Mouse (Mus musculus) MEL (cell line): Measurements from ENCODE around the gene Tiparp. TPM values are rescaled to one million over a fixed set of nuclear protein-coding genes. Genes with fewer than 3 reads are reported as not detected.

Experiments used
- DNase-seq: peaks from one replicate; pipeline ENCODE4 v3.0.0; 2011; ENCODE audit warnings: low read depth, low spot score
- H3K27ac ChIP-seq: 2 replicates; pipeline ENCODE4 v1.5.1; 2012; ENCODE audit warnings: low read depth, mild to moderate bottlenecking, control low read depth, low read length, moderate library complexity; ENCODE audit not compliant: control insufficient read depth
- H3K27me3 ChIP-seq, 2 experiments: fragments of 150-350 bp in 1 of 2; sonication (generic) in 1 of 2; 2 replicates each; pipeline ENCODE4 v1.6.1; 2012; ENCODE audit warnings: low read length in 2 of 2, mild to moderate bottlenecking in 2 of 2, improper control_type of control experiment in 1 of 2, moderate library complexity in 1 of 2; ENCODE audit not compliant: insufficient read depth in 2 of 2, control insufficient read depth in 1 of 2
- H3K36me3 ChIP-seq, 2 experiments: 2 replicates each; pipeline ENCODE4 v1.6.1; 2012 to 2014; ENCODE audit warnings: low read length in 2 of 2, improper control_type of control experiment in 1 of 2, inconsistent platforms in 1 of 2, mild to moderate bottlenecking in 1 of 2; ENCODE audit not compliant: insufficient read depth in 2 of 2, control insufficient read depth in 1 of 2
- H3K4me1 ChIP-seq, 2 experiments: fragments of 150-350 bp in 1 of 2; sonication (generic) in 1 of 2; 2 replicates each; pipeline ENCODE4 v1.6.1; 2012; ENCODE audit warnings: low read length in 2 of 2, improper control_type of control experiment in 1 of 2, mild to moderate bottlenecking in 1 of 2; ENCODE audit not compliant: insufficient read depth in 2 of 2, control insufficient read depth in 1 of 2
- H3K4me3 ChIP-seq, 2 experiments: fragments of 150-350 bp in 1 of 2; sonication (generic) in 1 of 2; 2 replicates each; pipeline ENCODE4 v1.5.1; 2012; ENCODE audit warnings: low read depth in 2 of 2, low read length in 2 of 2, mild to moderate bottlenecking in 2 of 2, moderate library complexity in 2 of 2, control low read depth in 1 of 2, improper control_type of control experiment in 1 of 2; ENCODE audit not compliant: control insufficient read depth in 1 of 2, insufficient read depth in 1 of 2
- H3K79me2 ChIP-seq: 2 replicates; pipeline ENCODE4 v1.6.1; 2012; ENCODE audit warnings: mild to moderate bottlenecking, low read length, moderate library complexity; ENCODE audit not compliant: control insufficient read depth, poor library complexity, insufficient read depth
- H3K9ac ChIP-seq: 2 replicates; pipeline ENCODE4 v1.6.1; 2012; ENCODE audit warnings: low read depth, mild to moderate bottlenecking, control low read depth, low read length, moderate library complexity; ENCODE audit not compliant: control insufficient read depth, poor library complexity, severe bottlenecking
- H3K9me3 ChIP-seq: fragments of 150-350 bp; sonication (generic); replicated peaks from 2 replicates; pipeline ENCODE4 v1.6.1; 2012; ENCODE audit warnings: mild to moderate bottlenecking, low read length, improper control_type of control experiment, moderate library complexity; ENCODE audit not compliant: insufficient read depth
- CHD2 ChIP-seq: IDR thresholded peaks from 2 replicates; pipeline ENCODE4 v1.6.1; 2011; ENCODE audit warnings: low read length, improper control_type of control experiment
- ELF1 ChIP-seq: IDR thresholded peaks from 2 replicates; pipeline ENCODE4 v1.6.1; 2014; ENCODE audit warnings: low read depth, mild to moderate bottlenecking, inconsistent platforms, low read length, improper control_type of control experiment, moderate library complexity
- EP300 ChIP-seq, 2 experiments: IDR thresholded peaks; 2 replicates each; pipeline ENCODE4 v1.6.1; 2011; ENCODE audit warnings: improper control_type of control experiment in 2 of 2, low read length in 2 of 2, low read depth in 1 of 2, mild to moderate bottlenecking in 1 of 2
- ETS1 ChIP-seq: IDR thresholded peaks from 2 replicates; pipeline ENCODE4 v1.6.1; 2012; ENCODE audit warnings: low read depth, mild to moderate bottlenecking, inconsistent platforms, low read length, improper control_type of control experiment, moderate library complexity
- GATA1 ChIP-seq: IDR thresholded peaks from 2 replicates; pipeline ENCODE4 v1.6.1; 2011; ENCODE audit warnings: low read depth, low read length, improper control_type of control experiment
- JUND ChIP-seq: IDR thresholded peaks from 2 replicates; pipeline ENCODE4 v1.6.1; 2011; ENCODE audit warnings: low read depth, mild to moderate bottlenecking, improper control_type of control experiment, low read length
- KAT2A ChIP-seq: conservative IDR thresholded peaks from 2 replicates; pipeline ENCODE4 v1.6.1; 2012; ENCODE audit warnings: low read depth, low read length, improper control_type of control experiment, inconsistent platforms
- MAFK ChIP-seq: IDR thresholded peaks from 2 replicates; pipeline ENCODE4 v1.6.1; 2011; ENCODE audit warnings: low read depth, mild to moderate bottlenecking, low read length, improper control_type of control experiment, borderline replicate concordance
- MAX ChIP-seq: IDR thresholded peaks from 2 replicates; pipeline ENCODE4 v1.6.1; 2011; ENCODE audit warnings: low read length, improper control_type of control experiment
- MEF2A ChIP-seq: IDR thresholded peaks from 2 replicates; pipeline ENCODE4 v1.6.1; 2014; ENCODE audit warnings: low read depth, mild to moderate bottlenecking, inconsistent platforms, low read length, improper control_type of control experiment; ENCODE audit not compliant: poor library complexity, insufficient replicate concordance, severe bottlenecking; ENCODE audit errors: extremely low read depth
- MXI1 ChIP-seq: IDR thresholded peaks from 2 replicates; pipeline ENCODE4 v1.6.1; 2011; ENCODE audit warnings: mild to moderate bottlenecking, low read depth, low read length, improper control_type of control experiment
- MYB ChIP-seq: IDR thresholded peaks from 2 replicates; pipeline ENCODE4 v1.6.1; 2011; ENCODE audit warnings: mild to moderate bottlenecking, low read depth, low read length, improper control_type of control experiment
- NRF1 ChIP-seq: IDR thresholded peaks from 2 replicates; pipeline ENCODE4 v1.6.1; 2014; ENCODE audit warnings: low read depth, mild to moderate bottlenecking, inconsistent platforms, low read length, improper control_type of control experiment, moderate library complexity; ENCODE audit not compliant: poor library complexity, insufficient read depth, severe bottlenecking
- POLR2A ChIP-seq, 2 experiments: IDR thresholded peaks; 2 replicates each; pipeline ENCODE4 v1.6.1; 2011 to 2012; ENCODE audit warnings: low read length in 2 of 2, mild to moderate bottlenecking in 2 of 2, control low read depth in 1 of 2, improper control_type of control experiment in 1 of 2, low read depth in 1 of 2, moderate library complexity in 1 of 2; ENCODE audit not compliant: control insufficient read depth in 1 of 2, insufficient read depth in 1 of 2, poor library complexity in 1 of 2
- POLR2AphosphoS5 ChIP-seq: IDR thresholded peaks from 2 replicates; pipeline ENCODE4 v1.6.1; 2012; ENCODE audit warnings: low read depth, borderline replicate concordance, mild to moderate bottlenecking, inconsistent platforms, low read length, moderate library complexity, mixed read lengths
- RAD21 ChIP-seq: IDR thresholded peaks from 2 replicates; pipeline ENCODE4 v1.6.1; 2011; ENCODE audit warnings: mild to moderate bottlenecking, low read depth, low read length, improper control_type of control experiment
- SIN3A ChIP-seq: IDR thresholded peaks from 2 replicates; pipeline ENCODE4 v1.6.1; 2012; ENCODE audit warnings: low read length, improper control_type of control experiment, inconsistent platforms
- SMC3 ChIP-seq: IDR thresholded peaks from 2 replicates; pipeline ENCODE4 v1.6.1; 2011; ENCODE audit warnings: low read depth, low read length, improper control_type of control experiment
- TCF12 ChIP-seq: IDR thresholded peaks from 2 replicates; pipeline ENCODE4 v1.6.1; 2014; ENCODE audit warnings: low read depth, mild to moderate bottlenecking, inconsistent platforms, low read length, improper control_type of control experiment, moderate library complexity
- USF2 ChIP-seq, 2 experiments: IDR thresholded peaks; 2 replicates each; pipeline ENCODE4 v1.6.1; 2011 to 2012; ENCODE audit warnings: improper control_type of control experiment in 2 of 2, low read length in 2 of 2, borderline replicate concordance in 1 of 2, inconsistent platforms in 1 of 2, low read depth in 1 of 2, mild to moderate bottlenecking in 1 of 2; ENCODE audit not compliant: insufficient read depth in 1 of 2
- ZKSCAN1 ChIP-seq: IDR thresholded peaks from 2 replicates; pipeline ENCODE4 v1.6.1; 2012; ENCODE audit warnings: low read depth, mild to moderate bottlenecking, inconsistent platforms, low read length, improper control_type of control experiment, moderate library complexity
- ZMIZ1 ChIP-seq: IDR thresholded peaks from 2 replicates; pipeline ENCODE4 v1.6.1; 2012; ENCODE audit warnings: low read depth, mild to moderate bottlenecking, inconsistent platforms, low read length, improper control_type of control experiment, moderate library complexity
- ZNF384 ChIP-seq: IDR thresholded peaks from 2 replicates; pipeline ENCODE4 v1.6.1; 2012; ENCODE audit warnings: low read depth, mild to moderate bottlenecking, inconsistent platforms, low read length, improper control_type of control experiment
- polyA plus RNA-seq, 2 experiments: library from polyadenylated mRNA; stranded (reverse) in 1 of 2; unstranded in 1 of 2; fragments of >175 nt in 1 of 2; fragments of >200 nt in 1 of 2; gene quantifications; 2 replicates each; pipeline versions ENCODE4 v1.2.1 to v1.2.4; 2012; ENCODE audit warnings: low replicate concordance in 2 of 2, low read depth in 1 of 2; ENCODE audit not compliant: insufficient read length in 2 of 2, insufficient read depth in 1 of 2, missing spikeins in 1 of 2
- total RNA-seq: library from RNA; depleted of rRNA; stranded (reverse); fragments of 300-350 nt; gene quantifications from 2 replicates; pipeline ENCODE4 v1.2.3, GENCODE M21; 2012

Gene Tiparp
- total and polyA plus RNA-seq, 3 experiments = 2.0 to 3.3 TPM; not detected in 1

GRCm38 (mm10) chr3:65594493-65594892 lies 66.3 kb downstream of the Tiparp start:
- TF ChIP-seq SIN3A (no peak), POLR2AphosphoS5 (no peak), ZMIZ1 (no peak), ZNF384 (no peak), MXI1 (no peak), RAD21 (no peak), ETS1 (no peak), USF2 (IDR thresholded peaks at IDR 0.05; ENCODE audit: borderline replicate concordance in 1 of 2, insufficient read depth in 1 of 2, low read depth in 1 of 2, low read length in 2 of 2) (no peak), EP300 (IDR thresholded peaks at IDR 0.05; ENCODE audit: low read depth in 1 of 2, low read length in 2 of 2) (no peak), ELF1 (no peak), JUND (no peak), CHD2 (no peak), GATA1 (no peak), MEF2A (no peak), POLR2A (IDR thresholded peaks at IDR 0.05; ENCODE audit: control insufficient read depth in 1 of 2, insufficient read depth in 1 of 2, low read depth in 1 of 2, low read length in 2 of 2, poor library complexity in 1 of 2) (no peak), MAFK (no peak)
- no peaks in the 10 kb centered on the region for H3K36me3 ChIP-seq
- H3K4me3 ChIP-seq = no peak overlapping the region
- H3K79me2 ChIP-seq = no peaks in the 10 kb centered on the region
- H3K27ac ChIP-seq = no peak overlapping the region
- H3K27me3 ChIP-seq = no peaks in the 10 kb centered on the region; a peak in 2 of 4 replicates
- H3K9me3 ChIP-seq = no peaks in the 10 kb centered on the region
- no peak for DNase-seq
- no peaks in the 10 kb centered on the region for H3K4me1 ChIP-seq
- H3K9ac ChIP-seq = no peak overlapping the region

- Histone ChIP-seq H3K27ac (no peak overlapping the region), H3K4me3 (no peak overlapping the region), H3K27me3 (no peaks in the 10 kb centered on the region; a peak in 2 of 4 replicates), H3K4me1 (no peaks in the 10 kb centered on the region), H3K9ac (no peak overlapping the region), H3K36me3 (no peaks in the 10 kb centered on the region), H3K9me3 (no peaks in the 10 kb centered on the region), H3K79me2 (no peaks in the 10 kb centered on the region)
- no peak for DNase-seq
- TF ChIP-seq ETS1 (no peak), TCF12 (no peak), SIN3A (no peak), ZKSCAN1 (no peak), KAT2A (no peak), POLR2AphosphoS5 (no peak), SMC3 (no peak), POLR2A (IDR thresholded peaks at IDR 0.05; ENCODE audit: control insufficient read depth in 1 of 2, insufficient read depth in 1 of 2, low read depth in 1 of 2, low read length in 2 of 2, poor library complexity in 1 of 2) (no peak), MEF2A (no peak), MYB (no peak), EP300 (IDR thresholded peaks at IDR 0.05; ENCODE audit: low read depth in 1 of 2, low read length in 2 of 2) (no peak), ELF1 (no peak), NRF1 (no peak), MAX (no peak)
These were observed 67.0 kb downstream of the Tiparp start for GRCm38 (mm10) chr3:65595196-65595595.
